Mouse (Mus musculus) heart, embryonic 15.5 days (tissue): ENCODE results near the gene Zfp719. TPM values are rescaled to one million over a fixed set of nuclear protein-coding genes. Genes with fewer than 3 reads are reported as not detected.

Experiments used
- ATAC-seq: fragments of 200-750 bp; cut with Nextera tagmentation; replicated peaks from 2 replicates; pipeline ENCODE4 v1.8.0; 2017; ENCODE audit warnings: low read depth, moderate TSS enrichment; ENCODE audit not compliant: insufficient number of reproducible peaks, insufficient read depth, low FRiP score
- H3K27ac ChIP-seq: fragments of 300-500 bp; sonication (generic); 2 replicates; pipeline ENCODE4 v1.5.1; 2015; ENCODE audit warnings: mild to moderate bottlenecking, inconsistent platforms
- H3K27me3 ChIP-seq: fragments of 300-500 bp; sonication (generic); 2 replicates; pipeline ENCODE4 v1.6.1; 2015; ENCODE audit warnings: inconsistent platforms
- H3K36me3 ChIP-seq: fragments of 300-500 bp; sonication (generic); 2 replicates; pipeline ENCODE4 v1.6.1; 2015; ENCODE audit warnings: mild to moderate bottlenecking, inconsistent platforms
- H3K4me1 ChIP-seq: fragments of 300-500 bp; sonication (generic); replicated peaks from 2 replicates; pipeline ENCODE4 v1.6.1; 2015; ENCODE audit warnings: inconsistent platforms
- H3K4me2 ChIP-seq: fragments of 300-500 bp; sonication (generic); 2 replicates; pipeline ENCODE4 v1.6.1; 2015; ENCODE audit warnings: inconsistent platforms, mild to moderate bottlenecking, moderate library complexity
- H3K4me3 ChIP-seq: fragments of 300-500 bp; sonication (generic); 2 replicates; pipeline ENCODE4 v1.5.1; 2015; ENCODE audit warnings: mild to moderate bottlenecking, inconsistent platforms
- H3K9ac ChIP-seq: fragments of 300-500 bp; sonication (generic); 2 replicates; pipeline ENCODE4 v1.6.1; 2015; ENCODE audit warnings: mild to moderate bottlenecking, inconsistent platforms
- H3K9me3 ChIP-seq: fragments of 300-500 bp; sonication (generic); replicated peaks from 2 replicates; pipeline ENCODE4 v1.6.1; 2016; ENCODE audit warnings: inconsistent platforms
- WGBS: fragments of 180-500 bp; shearing (Covaris S2); methylation state at CpG from one replicate; pipeline ENCODE4 v1.1.7; 2015; ENCODE audit warnings: mixed read lengths; 5-methylcytosine and 5-hydroxymethylcytosine counted together
- polyA plus RNA-seq: library from polyadenylated mRNA; unstranded; fragments of >200 nt; fragmentation: Nextera tagmentation; extraction: Ambion mirVana; gene quantifications from 2 replicates; pipeline ENCODE4 v1.2.1, GENCODE M21; 2015

The Zfp719 gene
- polyA plus RNA-seq = 6.0 and 7.9 TPM in 2 replicates

- under 1% methylated on average over 37 of the region's 37 CpGs for WGBS
- no peaks in the 10 kb centered on the region for H3K27me3 ChIP-seq
- H3K4me2 ChIP-seq = peak within 1 kb of the TSS; percentile 76
- H3K27ac ChIP-seq = peak within 1 kb of the TSS; percentile 75
- no peaks in the 10 kb centered on the region for H3K9me3 ChIP-seq
- peak within 1 kb of the TSS; percentile 72 for H3K9ac ChIP-seq
- peaks cover 9% of the 10 kb centered on the region for H3K36me3 ChIP-seq
- peak; percentile 97 for ATAC-seq
- H3K4me3 ChIP-seq = peak within 1 kb of the TSS; percentile 63
- H3K4me1 ChIP-seq = peaks cover 19% of the 10 kb centered on the region
Measured at GRCm38 (mm10) chr7:43579440-43580171, at the start of gene Zfp719. Gene Zfp719 (plus strand): TSS chr7:43579610.

- Histone ChIP-seq H3K4me2 (no peak overlapping the region), H3K27me3 (no peaks in the 10 kb centered on the region), H3K4me1 (no peaks in the 10 kb centered on the region), H3K9ac (no peak overlapping the region), H3K27ac (no peak overlapping the region), H3K36me3 (no peaks in the 10 kb centered on the region), H3K4me3 (no peak overlapping the region), H3K9me3 (no peaks in the 10 kb centered on the region)
- ATAC-seq = no peak
- 62% methylated on average over 8 of the region's 8 CpGs for WGBS
Measured at GRCm38 (mm10) chr7:43530216-43530785, 49.1 kb upstream of the Zfp719 start.

- H3K27ac ChIP-seq = no peak overlapping the region
- no peak for ATAC-seq
- H3K36me3 ChIP-seq = no peaks in the 10 kb centered on the region
- WGBS = 75% methylated on average over 9 of the region's 9 CpGs
- no peaks in the 10 kb centered on the region for H3K9me3 ChIP-seq
- no peak overlapping the region for H3K4me3 ChIP-seq
- no peak overlapping the region for H3K9ac ChIP-seq
- no peak overlapping the region for H3K4me2 ChIP-seq
- no peaks in the 10 kb centered on the region for H3K4me1 ChIP-seq
- no peaks in the 10 kb centered on the region for H3K27me3 ChIP-seq
Measured at GRCm38 (mm10) chr7:43532936-43533505, 46.4 kb upstream of the Zfp719 start.

DNA sequence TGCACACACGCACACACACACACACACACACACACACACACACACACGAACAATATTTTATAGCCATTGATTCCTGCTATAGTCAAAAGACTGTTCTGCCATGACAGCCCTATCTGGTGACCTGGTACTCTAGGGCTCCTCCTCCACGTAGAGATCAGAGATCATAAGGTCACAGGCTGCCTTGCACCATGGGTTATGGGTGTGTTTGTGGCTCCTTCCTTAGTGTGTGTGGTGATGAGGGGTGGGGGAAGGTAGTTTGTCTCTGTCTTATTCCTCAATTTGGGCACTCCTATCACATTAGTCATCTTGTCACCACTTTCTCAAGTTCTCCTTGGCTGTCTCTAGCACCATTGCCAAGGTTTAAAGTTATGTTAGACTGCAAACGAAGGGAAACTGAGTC lies 40.9 kb upstream of the Zfp719 start:
- Histone ChIP-seq H3K36me3 (no peaks in the 10 kb centered on the region), H3K27ac (no peak overlapping the region), H3K4me1 (no peaks in the 10 kb centered on the region), H3K9ac (no peak overlapping the region), H3K9me3 (no peaks in the 10 kb centered on the region), H3K27me3 (no peaks in the 10 kb centered on the region), H3K4me2 (no peak overlapping the region), H3K4me3 (no peak overlapping the region)
- ATAC-seq = no peak
- 55% methylated on average over 4 of the region's 4 CpGs for WGBS

DNA sequence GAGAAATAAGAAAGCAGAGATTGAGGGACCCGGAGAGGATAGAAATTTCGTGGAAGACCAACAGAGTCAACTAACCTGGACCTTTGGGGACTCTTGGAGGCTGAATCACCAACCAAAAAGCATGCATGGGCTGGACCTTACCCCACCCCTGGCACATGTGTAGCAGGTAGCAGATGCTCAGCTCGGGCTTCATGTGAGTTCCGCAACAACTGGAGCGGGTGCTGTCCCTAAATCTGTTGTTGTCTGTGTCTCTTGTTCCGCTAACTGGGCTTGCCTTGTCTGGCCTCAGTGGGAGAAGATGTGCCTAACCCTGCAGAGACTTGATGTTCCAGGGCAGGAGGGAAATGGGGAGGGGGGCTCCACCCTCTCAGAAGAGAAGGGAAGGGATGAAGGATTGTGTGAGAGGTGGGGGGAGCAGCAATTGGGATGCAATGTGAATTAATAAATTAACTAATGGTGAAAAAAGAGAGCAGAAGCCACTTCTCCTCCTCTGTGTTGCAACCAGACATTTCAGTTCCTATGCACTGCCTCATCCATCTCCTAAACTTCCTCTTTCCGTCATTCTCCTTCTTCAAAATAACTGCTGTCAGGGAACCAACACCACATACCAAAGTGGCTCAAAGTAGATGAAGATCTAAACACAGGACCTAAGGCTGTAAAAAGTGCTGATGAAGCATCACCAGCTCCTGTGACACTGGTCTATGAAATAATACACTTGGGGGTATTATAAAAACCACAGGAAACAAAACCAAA lies 35.0 kb upstream of the Zfp719 start, which contains the start of gene Cd33:
Gene Cd33 (minus strand): TSS at position 204 of the 753 bp plus-strand sequence.
- no peaks in the 10 kb centered on the region for H3K27me3 ChIP-seq
- no peak within 1 kb of the TSS for H3K27ac ChIP-seq
- 70% methylated on average over 7 of the region's 7 CpGs for WGBS
- no peak within 1 kb of the TSS for H3K4me3 ChIP-seq
- no peaks in the 10 kb centered on the region for H3K36me3 ChIP-seq
- no peaks in the 10 kb centered on the region for H3K9me3 ChIP-seq
- H3K4me2 ChIP-seq = no peak within 1 kb of the TSS
- H3K4me1 ChIP-seq = no peaks in the 10 kb centered on the region
- ATAC-seq = no peak
- no peak within 1 kb of the TSS for H3K9ac ChIP-seq

DNA sequence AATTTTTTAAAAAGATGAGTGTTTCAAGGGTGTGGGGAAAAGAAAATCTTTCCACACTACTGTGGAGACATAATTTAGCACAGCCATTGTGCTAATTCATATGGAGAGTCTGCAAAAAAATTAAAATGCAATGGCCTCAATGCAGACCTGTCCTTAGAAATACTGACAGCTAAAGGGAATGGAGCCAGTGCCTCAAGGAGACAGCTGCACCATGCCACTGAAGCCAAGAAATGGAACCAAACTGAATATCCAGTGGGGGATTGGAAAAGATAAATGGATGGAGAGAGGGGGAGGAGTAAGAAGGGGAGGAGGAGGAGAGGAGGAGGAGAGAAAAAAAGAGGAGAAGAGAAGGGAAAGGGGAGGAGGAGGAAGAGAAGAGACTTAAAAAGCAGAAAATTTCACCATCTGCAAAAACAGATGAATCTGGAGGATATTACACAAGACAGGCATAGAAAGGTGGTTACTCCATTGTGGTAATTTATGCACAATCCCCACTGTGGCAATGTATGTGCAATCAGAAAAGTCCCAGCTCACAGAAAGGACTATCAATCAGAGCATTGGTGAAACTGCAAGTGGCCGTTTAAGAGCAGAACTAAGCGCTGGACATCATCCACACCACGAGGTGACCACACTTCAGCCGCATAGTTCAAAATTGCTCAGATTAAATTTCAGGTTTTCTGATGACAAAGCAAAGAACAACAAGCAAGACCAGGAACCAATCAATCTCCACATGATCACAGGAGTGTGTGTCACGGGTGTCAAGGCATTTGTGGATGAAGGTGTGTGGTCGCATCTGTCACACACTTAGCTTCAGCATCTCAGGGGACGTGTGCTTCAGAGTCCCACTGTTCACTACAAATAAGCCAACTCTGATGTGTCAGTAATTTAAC lies 33.5 kb upstream of the Zfp719 start:
- Histone ChIP-seq H3K27ac (no peak overlapping the region), H3K9me3 (no peaks in the 10 kb centered on the region), H3K4me2 (no peak overlapping the region), H3K9ac (no peak overlapping the region), H3K27me3 (no peaks in the 10 kb centered on the region), H3K36me3 (no peaks in the 10 kb centered on the region), H3K4me1 (no peaks in the 10 kb centered on the region), H3K4me3 (no peak overlapping the region)
- no peak for ATAC-seq
- WGBS = 54% methylated on average over 7 of the region's 7 CpGs

- WGBS = 28% methylated on average over 5 of the region's 5 CpGs
- no peak for ATAC-seq
- Histone ChIP-seq H3K36me3 (no peaks in the 10 kb centered on the region), H3K4me2 (no peak overlapping the region), H3K4me3 (no peak overlapping the region), H3K9ac (no peak overlapping the region), H3K4me1 (no peaks in the 10 kb centered on the region), H3K27me3 (no peaks in the 10 kb centered on the region), H3K9me3 (no peaks in the 10 kb centered on the region), H3K27ac (no peak overlapping the region)
Measured at GRCm38 (mm10) chr7:43547666-43548065, 31.7 kb upstream of the Zfp719 start.

DNA sequence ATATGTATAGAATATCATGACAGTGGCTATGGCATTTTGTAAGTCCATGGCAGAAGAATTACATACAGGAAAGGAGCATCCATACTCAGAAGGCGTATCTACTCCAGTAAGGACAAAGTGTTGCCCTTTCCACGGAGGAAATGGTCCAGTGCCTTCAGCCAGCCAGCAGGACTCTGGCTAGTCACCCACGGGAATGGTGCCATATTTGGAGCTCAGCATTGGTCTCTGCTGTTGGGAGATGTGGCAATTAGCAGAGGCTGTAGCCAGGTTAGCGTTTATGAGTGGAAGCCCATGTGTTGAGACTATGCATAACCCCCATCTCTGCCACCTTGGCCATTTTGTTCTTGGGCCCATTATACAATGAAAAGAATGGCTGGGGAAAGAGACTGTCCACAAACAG lies 31.2 kb upstream of the Zfp719 start:
- no peaks in the 10 kb centered on the region for H3K27me3 ChIP-seq
- H3K36me3 ChIP-seq = no peaks in the 10 kb centered on the region
- ATAC-seq = no peak
- no peak overlapping the region for H3K4me2 ChIP-seq
- no peaks in the 10 kb centered on the region for H3K9me3 ChIP-seq
- H3K27ac ChIP-seq = no peak overlapping the region
- H3K4me3 ChIP-seq = no peak overlapping the region
- 75% methylated on average over 4 of the region's 4 CpGs for WGBS
- H3K4me1 ChIP-seq = no peaks in the 10 kb centered on the region
- no peak overlapping the region for H3K9ac ChIP-seq

DNA sequence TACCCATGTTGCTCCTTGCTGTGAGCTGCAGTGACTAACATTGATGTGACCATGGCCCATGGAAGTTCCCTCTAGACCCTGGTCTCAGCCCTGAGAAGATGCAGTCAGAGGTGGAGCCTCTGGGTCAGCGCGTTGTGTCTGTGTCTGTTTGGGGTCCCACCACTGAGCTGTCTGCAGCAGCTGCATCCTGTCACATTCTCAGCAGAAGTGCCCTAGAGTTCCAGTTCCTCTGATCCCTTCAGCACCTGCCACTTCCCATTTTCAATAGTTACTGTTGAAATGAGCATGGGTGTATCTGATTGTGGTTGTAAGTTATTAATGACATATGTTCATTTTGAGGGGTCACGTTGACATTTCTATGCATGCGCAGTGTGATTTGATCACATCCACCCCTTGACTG lies 26.3 kb upstream of the Zfp719 start:
- 74% methylated on average over 4 of the region's 4 CpGs for WGBS
- H3K4me1 ChIP-seq = no peaks in the 10 kb centered on the region

GRCm38 (mm10) chr7:43554550-43554949 lies 24.9 kb upstream of the Zfp719 start:
- Histone ChIP-seq H3K27ac (no peak overlapping the region), H3K36me3 (no peaks in the 10 kb centered on the region), H3K9me3 (no peaks in the 10 kb centered on the region), H3K4me1 (no peaks in the 10 kb centered on the region), H3K4me3 (no peak overlapping the region), H3K4me2 (no peak overlapping the region), H3K27me3 (no peaks in the 10 kb centered on the region), H3K9ac (no peak overlapping the region)
- peak; percentile 48; the same call in 1 of the 2 replicates for ATAC-seq
- WGBS = 33% methylated on average over 3 of the region's 3 CpGs

More for the DNA sequence above, 26.3 kb upstream of the Zfp719 start:
- H3K9ac ChIP-seq = no peak overlapping the region
- H3K4me2 ChIP-seq = no peak overlapping the region
- H3K36me3 ChIP-seq = no peaks in the 10 kb centered on the region
- no peak for ATAC-seq
- H3K4me3 ChIP-seq = no peak overlapping the region
- no peaks in the 10 kb centered on the region for H3K9me3 ChIP-seq
- H3K27me3 ChIP-seq = no peaks in the 10 kb centered on the region
- no peak overlapping the region for H3K27ac ChIP-seq
